Mouse (Mus musculus): ENCODE data around the gene Rbpj. TPM values are rescaled to one million over a fixed set of nuclear protein-coding genes. Genes with fewer than 3 reads are reported as not detected.
"Not testable (repeated sequence)": the region's sequence is repeated elsewhere in the genome, so short reads cannot be mapped to it uniquely, and the experiment has no call there.

Rbpj gene
- polyA plus RNA-seq, 2 experiments from 2014 or later: 40.3 to 40.5 TPM

DNA sequence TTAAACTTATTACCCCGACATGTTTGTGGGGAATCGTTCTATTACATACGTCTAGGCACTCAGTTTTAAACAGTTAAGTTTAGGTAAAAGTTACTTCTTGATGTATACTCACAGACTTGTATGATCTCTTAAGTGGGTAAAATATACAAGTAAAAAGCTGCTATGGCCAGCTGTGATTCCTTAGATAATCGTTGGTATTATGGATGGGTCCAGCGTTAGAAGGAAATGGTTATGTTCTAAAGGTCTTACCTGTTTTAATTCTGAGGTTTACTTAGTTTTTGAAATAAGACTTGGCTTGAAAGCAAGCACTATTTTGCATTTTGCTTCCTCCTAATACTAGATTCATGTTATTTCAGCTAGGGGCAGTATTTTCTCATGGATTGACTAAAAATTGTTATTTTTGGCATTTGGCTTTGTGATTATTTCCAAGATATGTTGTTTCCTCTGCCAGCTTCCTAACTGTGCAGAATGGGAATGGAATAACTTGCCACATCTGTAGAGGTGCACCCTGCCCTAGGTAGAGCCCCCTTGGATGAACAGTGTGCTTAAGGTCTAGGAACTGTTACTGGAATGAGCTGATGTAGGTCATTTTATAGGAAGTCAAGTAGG is 127.2 kb downstream of the Rbpj start:
- ATAC-seq: no peak

DNA sequence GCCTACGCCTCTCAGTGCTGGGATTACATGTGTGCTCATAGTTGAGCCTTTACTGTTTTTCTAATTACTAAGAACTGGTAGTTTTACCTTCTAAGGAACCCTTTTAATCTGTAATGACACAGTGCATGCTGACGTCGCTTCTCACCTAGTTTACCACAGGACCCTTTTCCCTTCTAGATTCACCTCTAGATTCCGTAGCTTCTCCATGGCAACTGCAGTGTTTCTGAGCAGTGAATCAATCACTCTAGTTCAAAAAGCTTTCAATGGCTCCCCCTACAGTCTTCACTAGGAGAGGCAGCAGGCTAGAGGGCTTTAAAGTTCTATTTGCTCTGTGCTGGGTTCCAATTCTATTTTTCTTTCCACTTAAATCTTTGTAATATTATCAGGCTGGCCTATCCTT is 128.3 kb downstream of the Rbpj start:
- ATAC-seq: peak; percentile 61

DNA sequence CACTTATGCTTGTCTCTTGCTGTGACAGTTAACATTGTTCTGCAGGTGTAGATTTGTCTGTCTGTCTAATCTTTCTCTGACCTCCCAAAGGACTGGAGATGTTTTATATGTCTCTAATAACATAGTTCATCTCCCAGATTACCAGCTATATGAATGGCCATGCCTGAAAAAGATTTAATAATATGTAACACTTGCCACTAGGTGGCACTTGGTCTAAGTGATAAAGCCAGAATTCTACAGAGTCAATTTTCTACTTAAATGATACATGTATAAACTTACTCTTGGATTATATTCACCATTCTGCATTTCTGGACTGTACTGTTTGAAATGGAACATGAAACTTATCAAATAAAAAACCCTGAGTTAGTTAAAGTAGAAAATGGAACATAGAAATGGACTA is 132.6 kb downstream of the Rbpj start:
- ATAC-seq: no peak

DNA sequence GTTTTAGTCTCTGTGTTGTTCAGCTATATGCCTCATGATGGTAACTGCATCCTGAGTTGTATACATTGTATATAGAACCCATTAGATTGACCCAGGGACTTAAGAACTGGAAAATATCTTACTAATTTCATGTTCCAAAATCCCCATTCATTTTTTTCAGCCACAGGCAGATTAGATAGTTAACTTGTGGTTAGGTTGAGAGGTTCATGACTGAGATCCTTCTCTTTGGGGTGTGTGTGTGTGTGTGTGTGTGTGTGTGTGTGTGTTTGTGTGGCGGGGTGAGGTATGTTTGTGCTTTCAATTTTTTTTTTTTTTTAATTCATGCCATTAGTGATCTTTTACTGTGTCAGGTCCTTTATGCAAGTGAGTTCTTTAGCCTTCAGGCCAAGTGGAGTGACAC is 133.2 kb downstream of the Rbpj start:
- no peak for ATAC-seq

DNA sequence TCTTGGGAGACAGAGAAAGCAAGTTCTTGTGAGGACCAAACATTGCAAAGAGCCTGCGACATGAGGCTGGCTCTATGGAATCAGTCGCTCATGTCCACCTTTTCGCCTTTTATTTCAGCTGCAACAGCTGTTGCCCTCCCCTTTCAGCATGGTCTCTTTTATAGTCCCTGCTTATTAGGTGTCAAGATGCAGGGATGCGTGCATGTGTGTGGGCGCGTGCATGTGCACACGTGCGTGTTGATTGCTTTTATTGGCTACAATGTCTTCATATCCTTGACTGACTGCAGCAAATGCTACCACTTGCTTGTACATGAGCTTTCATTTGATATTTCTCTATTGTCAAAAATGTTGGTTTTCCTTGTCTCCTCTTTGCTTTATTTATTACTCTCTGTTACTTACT is 136.2 kb downstream of the Rbpj start:
- ATAC-seq: no peak

DNA sequence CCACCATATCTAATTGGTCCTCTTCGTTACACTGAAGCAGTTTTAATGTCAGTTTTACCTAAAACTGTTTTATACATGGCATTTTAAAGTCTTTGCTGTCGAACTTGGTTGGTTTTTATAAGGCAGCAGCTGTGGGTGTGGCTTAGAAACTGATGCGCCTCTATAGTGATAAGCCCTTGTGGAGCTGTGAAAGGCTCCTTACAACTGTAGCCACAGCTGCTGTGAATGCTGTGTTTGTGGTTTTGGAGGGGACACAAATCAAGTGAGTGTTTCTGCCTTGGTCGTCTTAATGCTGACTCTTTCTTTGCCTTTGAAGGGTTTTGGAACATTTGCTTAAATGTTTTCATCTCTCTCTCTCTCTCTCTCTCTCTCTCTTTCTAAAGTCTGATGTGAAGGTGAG is 139.5 kb downstream of the Rbpj start:
- no peak for ATAC-seq

DNA sequence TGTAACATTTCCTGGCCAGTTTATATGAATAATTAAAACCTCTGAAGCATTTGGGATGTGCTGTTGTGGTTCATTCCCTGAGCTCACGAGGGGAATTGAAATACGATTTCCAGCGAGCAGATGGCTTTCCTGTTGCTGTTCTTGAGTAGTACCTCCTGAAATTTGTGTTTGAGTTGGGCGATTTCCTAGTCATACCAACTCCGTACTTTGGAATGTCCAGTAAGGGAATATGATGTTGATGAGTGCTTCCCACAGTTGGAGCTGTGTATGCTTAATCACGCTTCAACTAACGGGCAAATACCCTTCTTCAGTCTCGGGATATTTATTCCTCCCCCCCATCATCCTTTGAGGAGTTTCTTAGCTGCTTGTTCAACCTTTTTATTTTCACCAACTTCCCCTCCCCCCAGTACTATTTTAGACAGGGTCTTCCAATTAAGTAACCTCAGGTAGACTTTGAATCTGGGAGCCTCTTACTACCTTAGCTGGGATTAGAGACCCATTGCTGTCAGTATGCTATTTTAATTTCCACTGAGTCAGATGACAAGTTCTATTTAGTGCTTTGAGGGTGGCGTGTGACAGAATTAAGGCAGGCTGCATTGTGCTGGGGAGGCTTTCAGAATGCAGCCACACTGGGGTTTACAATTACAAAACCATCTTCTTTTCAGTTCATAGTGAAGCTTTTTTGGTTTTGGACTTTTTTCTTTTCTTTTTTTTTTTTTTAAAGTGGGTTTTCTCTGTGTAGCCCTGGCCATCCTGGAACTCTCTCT is 141.5 kb downstream of the Rbpj start:
- ATAC-seq: no peak

DNA sequence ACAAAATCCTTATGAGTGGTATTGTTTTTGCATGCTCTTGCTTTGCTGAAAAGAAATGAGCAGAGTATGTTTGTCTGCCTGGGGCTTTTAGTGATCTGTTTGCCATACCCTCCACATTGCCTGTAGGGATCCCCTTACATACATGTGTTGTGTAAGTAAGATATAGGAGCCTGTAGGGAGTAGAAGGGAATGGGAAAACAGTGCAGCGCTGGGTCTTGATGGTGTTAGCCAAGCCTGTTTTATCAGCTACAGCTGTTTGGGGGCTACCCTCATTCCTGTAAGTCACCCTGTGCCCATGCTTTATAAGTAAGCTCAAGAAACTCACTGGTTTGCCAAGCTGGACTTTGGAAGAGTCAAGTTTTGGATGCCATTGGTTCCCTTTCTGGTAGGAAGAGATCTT is 152.9 kb downstream of the Rbpj start:
- ATAC-seq: no peak

DNA sequence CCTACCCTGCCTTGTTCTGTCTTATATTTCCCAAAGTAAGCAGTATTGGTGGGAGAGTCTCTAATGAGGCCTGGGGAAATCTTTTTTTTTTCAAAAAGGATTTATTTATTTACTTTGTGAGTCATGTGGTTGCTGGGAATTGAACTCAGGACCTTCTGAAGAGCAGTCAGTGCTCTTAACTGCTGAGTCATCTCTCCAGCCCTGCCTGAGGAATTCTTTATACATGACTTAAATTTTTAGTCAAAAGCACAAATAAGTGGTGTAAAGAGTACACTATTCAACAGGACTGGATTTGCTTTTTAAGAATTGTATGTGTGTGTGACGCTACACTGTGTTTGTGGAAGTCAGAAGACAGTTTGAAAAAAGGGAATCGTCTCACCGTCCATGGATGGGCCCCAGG is 166.1 kb downstream of the Rbpj start:
- ATAC-seq: no peak

DNA sequence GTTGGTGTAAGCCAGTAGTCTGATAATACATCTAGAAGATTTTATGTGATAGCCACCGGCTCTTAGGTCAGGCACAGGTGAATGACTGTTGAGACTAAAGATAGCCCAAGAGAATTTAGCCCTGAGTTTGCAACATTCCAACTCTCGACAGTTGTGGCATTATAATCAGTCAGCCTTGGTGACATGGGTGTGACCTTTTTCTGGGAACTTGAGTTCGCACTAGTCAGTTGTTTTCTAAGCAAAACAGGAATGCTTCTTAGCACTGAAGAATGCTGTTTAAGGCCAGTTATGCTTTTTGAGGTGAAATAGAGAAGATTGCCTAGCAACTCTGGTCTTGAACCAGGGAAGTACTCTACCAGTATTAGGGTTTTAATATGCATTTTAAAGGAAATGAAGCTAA is 170.8 kb downstream of the Rbpj start:
- no peak for ATAC-seq

DNA sequence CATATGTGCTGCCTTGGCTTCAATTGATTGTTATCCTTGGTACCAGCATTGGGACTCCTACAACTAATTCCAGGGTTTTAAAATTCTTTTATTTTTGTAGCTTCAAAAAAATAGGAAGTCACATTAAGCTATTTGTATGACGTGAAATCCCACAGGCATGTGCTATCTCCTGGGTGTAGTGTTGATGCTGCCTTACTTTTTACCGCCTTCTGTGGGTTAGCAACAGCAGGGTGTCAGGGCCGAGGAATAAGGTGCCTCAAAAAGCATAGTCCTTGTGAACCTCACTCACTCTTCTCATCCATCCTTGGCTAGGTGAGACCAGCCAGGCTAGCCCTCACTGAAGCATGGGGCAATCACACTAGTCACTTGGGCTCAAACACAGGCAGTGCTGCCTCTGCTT is 171.3 kb downstream of the Rbpj start:
- no peak for ATAC-seq

DNA sequence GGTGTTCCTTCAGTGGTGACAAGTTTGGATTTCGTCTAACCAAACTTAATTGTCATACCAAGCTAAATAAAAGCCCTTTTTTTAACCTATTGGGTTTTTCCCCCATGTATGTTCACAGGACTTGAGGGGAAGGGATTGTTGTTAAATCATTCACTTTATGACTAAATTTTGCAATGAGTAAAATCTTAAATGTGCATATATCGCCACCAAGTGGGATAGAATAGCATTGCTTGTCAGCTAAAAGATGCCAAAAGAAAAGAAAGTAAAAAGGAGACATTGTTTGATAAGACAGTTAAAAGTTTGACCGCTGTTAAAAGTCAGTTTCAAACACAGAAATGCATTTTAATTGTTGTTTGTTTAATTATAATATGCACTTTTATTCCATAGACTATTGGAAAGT is 172.7 kb downstream of the Rbpj start:
- peak; percentile 75 for ATAC-seq

DNA sequence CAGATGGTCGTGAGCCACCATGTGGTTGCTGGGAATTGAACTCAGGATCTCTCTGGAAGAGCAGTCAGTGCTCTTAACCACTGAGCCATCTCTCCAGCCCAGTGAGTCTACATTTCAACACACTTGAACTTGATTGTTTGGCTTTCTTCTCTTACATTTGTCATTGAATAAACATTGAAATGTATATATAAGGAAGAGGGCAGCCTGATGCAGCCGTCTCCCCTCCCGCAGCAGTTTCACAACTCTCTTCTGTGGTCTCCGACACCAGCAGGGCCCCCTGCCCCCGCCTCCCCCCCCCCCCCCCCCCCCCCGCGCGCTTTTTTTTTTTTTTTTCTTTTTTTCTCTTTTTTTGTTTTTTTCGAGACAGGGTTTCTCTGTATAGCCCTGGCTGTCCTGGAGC is 180.7 kb downstream of the Rbpj start:
- ATAC-seq: no peak

DNA sequence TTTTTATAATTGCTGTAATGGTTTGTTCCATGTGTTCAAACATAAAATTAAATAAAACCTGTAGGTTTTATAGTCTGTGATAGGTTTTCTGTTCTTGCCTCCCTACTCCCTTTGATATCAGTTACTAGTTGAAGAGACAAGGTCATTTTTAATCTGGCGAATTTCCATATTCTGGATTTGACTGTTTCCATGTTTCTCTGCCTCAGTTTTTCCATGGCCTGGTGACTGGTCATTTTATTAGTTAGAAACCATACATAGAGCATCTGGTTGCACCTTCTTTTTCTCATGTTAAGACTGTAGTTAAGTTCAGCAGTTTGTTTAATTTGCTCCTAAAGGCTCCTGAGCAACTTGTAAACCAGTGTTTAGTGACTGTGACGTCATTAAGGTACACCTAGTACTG is 181.4 kb downstream of the Rbpj start:
- ATAC-seq: no peak

DNA sequence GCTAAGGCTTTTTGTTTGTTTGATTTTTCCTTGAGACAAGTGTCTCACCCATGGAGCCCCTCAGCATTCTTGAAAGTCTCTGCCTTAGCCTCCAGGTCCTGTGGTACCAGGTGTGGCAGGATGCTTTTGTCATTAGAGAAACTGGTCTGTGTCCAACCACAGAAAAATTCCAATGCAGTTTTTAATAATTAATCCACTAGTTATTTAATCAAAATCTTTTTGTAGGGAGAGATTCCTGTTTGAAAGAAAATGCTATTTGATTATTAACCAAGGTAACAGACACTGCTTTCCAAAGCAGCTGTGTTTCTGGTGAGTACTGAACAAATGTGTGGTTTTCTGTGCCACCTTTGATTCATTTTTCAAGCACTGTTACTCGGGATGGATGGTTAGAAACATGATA is 190.6 kb downstream of the Rbpj start:
- ATAC-seq: no peak

DNA sequence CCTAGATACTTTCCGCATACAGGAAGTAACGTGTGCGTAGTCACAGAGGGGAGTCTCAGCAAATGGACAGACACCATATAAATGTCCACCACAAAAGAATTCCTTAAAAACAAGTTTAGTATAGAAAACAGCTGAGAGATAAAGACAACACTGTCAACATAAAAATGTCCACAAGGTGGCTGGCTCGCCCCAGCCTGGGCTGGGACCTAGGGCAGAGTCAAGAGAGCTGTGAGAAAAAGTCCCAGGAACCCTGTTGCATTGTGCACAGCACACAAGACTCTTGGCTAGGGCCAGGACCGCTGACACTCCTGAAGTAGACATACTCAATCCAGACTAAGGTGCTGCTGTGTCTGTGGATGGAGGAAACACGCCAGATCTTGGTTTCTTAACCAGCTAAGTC is 192.0 kb downstream of the Rbpj start:
- ATAC-seq: no peak

DNA sequence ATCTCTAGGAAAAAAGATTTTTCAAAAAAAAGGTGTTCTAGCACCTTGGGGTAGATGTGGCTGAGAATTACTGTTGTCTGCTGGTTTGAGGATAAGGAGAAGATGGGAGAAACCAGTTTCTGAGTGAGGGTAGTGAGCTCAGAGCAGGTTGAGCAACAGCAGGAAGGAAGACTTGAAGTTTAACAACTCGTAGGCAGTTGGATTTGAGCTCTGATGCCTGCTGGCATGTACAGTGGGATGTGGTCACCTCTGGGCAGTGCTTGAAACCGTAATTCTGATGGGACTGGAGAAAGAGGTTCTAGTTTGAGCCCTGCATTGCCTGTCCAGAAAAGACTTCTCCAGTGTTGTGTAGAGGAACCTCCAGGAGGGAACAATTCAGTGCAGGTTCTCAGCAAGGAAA is 195.6 kb downstream of the Rbpj start:
- ATAC-seq: no peak

DNA sequence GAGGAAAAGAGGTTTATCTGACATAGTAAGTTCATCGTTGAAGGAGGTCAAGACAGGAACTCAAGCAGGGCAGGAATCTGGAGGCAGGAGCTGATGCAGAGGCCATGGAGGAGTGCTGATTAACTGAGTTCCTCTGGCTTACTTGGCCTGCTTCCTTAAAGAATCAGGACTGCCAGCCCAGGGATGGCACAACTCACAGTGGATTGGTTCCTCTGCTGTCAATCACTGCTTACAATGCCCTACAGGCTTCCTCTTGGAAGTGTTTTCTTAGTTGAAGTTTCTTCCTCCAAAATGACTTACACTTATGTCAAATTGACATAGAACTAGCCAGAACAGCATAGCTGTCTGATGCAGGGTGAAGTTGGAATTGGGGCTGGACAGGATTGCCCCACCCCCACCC is 196.5 kb downstream of the Rbpj start:
- no peak for ATAC-seq

DNA sequence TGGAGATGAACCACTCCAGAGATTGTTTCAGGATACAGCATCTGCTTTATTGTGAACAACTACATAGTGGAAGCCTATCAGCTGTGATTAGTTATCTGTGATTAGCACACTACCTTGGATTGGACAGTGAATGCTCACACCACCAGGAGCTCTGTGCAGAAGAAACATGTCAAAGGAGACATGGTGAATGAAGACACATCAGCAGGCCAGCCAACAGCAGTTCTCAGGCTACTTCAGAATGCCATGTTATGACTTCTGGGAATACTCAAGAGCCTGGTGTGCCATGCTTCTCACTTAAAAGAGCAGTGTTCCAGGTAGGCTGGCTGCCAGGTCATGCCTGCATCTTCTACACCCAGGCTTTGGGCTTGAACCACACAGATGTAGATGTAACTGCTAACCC is 197.7 kb downstream of the Rbpj start:
- ATAC-seq: no peak

DNA sequence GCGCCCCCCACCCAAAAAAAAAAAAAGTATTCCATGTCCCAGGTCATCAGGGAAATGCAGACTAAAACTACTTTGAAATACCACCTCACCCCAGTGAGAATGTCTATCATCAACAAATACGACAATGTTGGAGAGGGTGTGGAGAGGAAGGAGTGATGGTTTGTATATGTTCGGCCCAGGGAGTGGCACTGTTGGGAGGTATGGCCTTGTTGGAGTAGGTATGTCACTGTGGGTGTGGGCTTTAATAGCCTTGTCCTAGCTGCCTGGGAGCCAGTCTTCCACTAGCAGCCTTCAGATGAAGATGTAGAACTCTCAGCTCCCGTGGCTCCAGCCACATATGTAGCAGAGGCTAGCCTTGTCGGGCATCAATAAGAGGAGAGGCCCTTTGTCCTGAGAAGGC is 202.1 kb downstream of the Rbpj start:
- ATAC-seq: no peak

DNA sequence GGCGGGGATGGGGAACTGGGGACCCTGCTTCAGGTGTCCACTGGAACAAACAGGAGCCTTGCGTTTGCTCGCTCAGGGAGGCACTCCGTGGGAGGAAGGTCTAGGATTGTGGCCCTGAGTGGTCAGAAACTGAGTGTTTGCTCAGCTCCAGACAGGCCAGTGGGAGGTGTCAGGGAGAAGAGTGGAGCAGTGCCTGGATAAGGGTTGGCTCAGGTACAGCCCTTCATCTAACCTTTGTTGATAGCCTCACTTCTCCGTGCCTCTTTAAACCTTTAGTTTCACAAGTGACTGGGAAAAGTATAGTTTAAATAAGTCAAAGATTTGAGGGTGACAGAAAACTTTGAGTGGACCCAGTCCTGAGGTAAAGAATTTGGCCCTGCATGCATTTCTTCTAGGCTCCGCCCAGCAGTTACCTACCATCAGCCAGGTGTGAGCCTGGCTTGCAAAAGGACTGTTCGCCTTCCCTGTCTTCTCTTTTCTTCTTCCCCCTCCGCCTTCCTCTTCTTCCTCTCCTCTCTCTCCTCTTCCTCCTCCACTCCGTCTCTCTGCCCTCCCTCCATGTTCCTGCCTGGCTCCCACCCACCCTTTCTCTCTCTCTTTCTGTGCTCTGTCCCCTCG is 204.5 kb downstream of the Rbpj start:
- no peak for ATAC-seq

DNA sequence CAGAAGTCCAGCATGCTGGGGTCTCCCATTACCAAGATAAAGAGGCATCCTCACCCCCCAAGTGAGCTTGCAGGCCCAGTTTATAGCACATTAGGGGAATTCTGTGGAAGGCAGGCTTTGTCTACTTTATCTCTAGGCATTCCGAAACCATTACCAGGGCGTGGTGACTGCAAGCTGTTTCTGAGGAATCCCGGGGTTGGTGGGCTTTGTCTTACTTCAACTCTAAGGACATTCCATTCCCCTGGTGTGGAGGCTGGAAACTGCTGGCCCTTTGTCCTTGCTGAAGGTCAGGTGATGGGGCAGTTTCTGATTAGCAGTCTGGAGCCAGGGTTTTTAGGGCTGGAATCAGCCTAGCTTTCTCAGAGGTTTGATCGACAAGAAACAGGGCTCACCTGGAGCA is 205.6 kb downstream of the Rbpj start:
- no peak for ATAC-seq

DNA sequence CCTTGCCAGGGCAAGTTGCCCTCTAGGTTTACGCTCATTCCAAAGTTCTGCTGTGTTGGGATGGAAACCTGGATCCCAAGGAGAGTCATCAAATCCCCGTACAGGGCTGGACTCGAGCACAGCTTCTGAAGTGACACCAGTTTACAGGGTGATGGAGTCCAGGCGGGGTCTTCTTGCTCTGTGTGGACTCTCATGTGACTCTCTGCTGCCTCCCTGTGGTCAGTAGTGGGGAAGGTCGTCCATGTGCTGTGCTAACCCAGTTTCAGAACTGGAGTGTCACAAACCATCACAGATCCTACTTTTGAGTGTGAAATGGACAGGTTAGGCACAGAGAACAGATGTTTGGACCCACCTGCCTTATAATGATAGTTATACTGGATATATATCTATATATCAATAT is 206.4 kb downstream of the Rbpj start:
- ATAC-seq: peak; percentile 71

DNA sequence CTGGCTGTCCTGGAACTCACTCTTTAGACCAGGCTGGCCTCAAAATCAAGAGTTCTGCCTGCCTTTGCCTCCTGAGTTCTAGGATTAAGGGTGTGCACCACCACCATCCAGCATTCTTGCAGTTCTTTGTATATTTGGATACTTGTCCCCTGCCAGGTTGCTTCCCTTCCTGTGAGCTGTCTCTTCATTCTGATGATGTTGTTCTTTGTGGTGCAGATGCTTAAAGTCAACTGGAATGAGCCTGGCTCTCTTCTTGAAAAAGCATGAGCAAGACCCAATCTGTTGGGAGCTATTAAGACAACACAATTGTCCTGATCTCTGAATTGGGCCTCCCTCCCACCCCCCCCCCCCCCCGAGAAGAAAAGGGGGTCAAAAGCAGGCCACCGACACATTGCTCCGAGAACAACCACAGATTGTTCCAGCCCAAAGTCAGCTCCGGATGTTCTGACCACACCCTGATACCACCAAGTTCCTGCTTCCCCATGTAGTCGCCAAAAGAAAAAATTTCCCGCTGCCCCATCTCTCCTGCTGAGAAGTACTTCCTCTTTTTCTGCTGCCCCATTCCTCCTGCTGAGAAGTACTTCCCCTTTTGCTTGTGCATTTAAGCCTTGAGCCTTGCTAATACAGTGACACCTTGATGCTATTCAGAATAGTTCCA is 207.7 kb downstream of the Rbpj start:
- not testable (repeated sequence) for ATAC-seq
